Mouse (Mus musculus): Measurements from ENCODE around the gene Pla2g5.

Pla2g5 gene

GRCm38 (mm10) chr4:138805248-138805647, 58.0 kb downstream of the Pla2g5 start:
- in situ Hi-C loops (cut with MboI; ENCODE audit: unreplicated experiment in 2 of 2): loop anchor here in 1 of 2 experiments (25.0 kb wide), 1 partner anchor 1518 kb away; the partner anchor contains the start of gene Wnt4

GRCm38 (mm10) chr4:138802917-138803316, 60.4 kb downstream of the Pla2g5 start:
- in situ Hi-C loops (cut with MboI; ENCODE audit: unreplicated experiment in 2 of 2): loop anchor here in 1 of 2 experiments (25.0 kb wide), 1 partner anchor 1516 kb away; the partner anchor contains the start of gene Wnt4

- in situ Hi-C loops (cut with MboI; ENCODE audit: unreplicated experiment in 2 of 2): loop anchor here in 1 of 2 experiments (25.0 kb wide), 1 partner anchor 1514 kb away; the partner anchor contains the start of gene Wnt4
Observed at GRCm38 (mm10) chr4:138801631-138802030, 61.7 kb downstream of the Pla2g5 start.

- in situ Hi-C loops (cut with MboI; ENCODE audit: unreplicated experiment in 2 of 2): loop anchor here in 1 of 2 experiments (25.0 kb wide), 1 partner anchor 1513 kb away; the partner anchor contains the start of gene Wnt4
Observed at GRCm38 (mm10) chr4:138800134-138800744, 63.0 kb downstream of the Pla2g5 start.

- in situ Hi-C loops (cut with MboI; ENCODE audit: unreplicated experiment in 2 of 2): no loop called here
Observed at GRCm38 (mm10) chr4:138797217-138797570, 66.1 kb downstream of the Pla2g5 start.

GRCm38 (mm10) chr4:138796513-138797216, 66.6 kb downstream of the Pla2g5 start:
- in situ Hi-C loops (cut with MboI; ENCODE audit: unreplicated experiment in 2 of 2): no loop called here

GRCm38 (mm10) chr4:138794344-138794743, 68.9 kb downstream of the Pla2g5 start:
- in situ Hi-C loops (cut with MboI; ENCODE audit: unreplicated experiment in 2 of 2): no loop called here

- in situ Hi-C loops (cut with MboI; ENCODE audit: unreplicated experiment in 2 of 2): no loop called here
Observed at GRCm38 (mm10) chr4:138793276-138793675, 70.0 kb downstream of the Pla2g5 start.

- in situ Hi-C loops (cut with MboI; ENCODE audit: unreplicated experiment in 2 of 2): no loop called here
Observed at GRCm38 (mm10) chr4:138792599-138792998, 70.7 kb downstream of the Pla2g5 start.

GRCm38 (mm10) chr4:138791452-138791851, 71.8 kb downstream of the Pla2g5 start:
- in situ Hi-C loops (cut with MboI; ENCODE audit: unreplicated experiment in 2 of 2): no loop called here

- in situ Hi-C loops (cut with MboI; ENCODE audit: unreplicated experiment in 2 of 2): no loop called here
Observed at GRCm38 (mm10) chr4:138788381-138788780, 74.9 kb downstream of the Pla2g5 start.

- in situ Hi-C loops (cut with MboI; ENCODE audit: unreplicated experiment in 2 of 2): no loop called here
Observed at GRCm38 (mm10) chr4:138786141-138786540, 77.1 kb downstream of the Pla2g5 start.

- in situ Hi-C loops (cut with MboI; ENCODE audit: unreplicated experiment in 2 of 2): no loop called here
Observed at GRCm38 (mm10) chr4:138785721-138786120, 77.6 kb downstream of the Pla2g5 start.

GRCm38 (mm10) chr4:138782098-138782497, 81.2 kb downstream of the Pla2g5 start:
- in situ Hi-C loops (cut with MboI; ENCODE audit: unreplicated experiment in 2 of 2): no loop called here

GRCm38 (mm10) chr4:138780300-138780699, 83.0 kb downstream of the Pla2g5 start:
- in situ Hi-C loops (cut with MboI; ENCODE audit: unreplicated experiment in 2 of 2): no loop called here

- in situ Hi-C loops (cut with MboI; ENCODE audit: unreplicated experiment in 2 of 2): no loop called here
Observed at GRCm38 (mm10) chr4:138777417-138778407, 85.6 kb downstream of the Pla2g5 start.

- in situ Hi-C loops (cut with MboI; ENCODE audit: unreplicated experiment in 2 of 2): no loop called here
Observed at GRCm38 (mm10) chr4:138775435-138775834, 87.8 kb downstream of the Pla2g5 start, which contains the start of gene Pla2g2d. Pla2g2d (plus strand) TSS chr4:138775735.

GRCm38 (mm10) chr4:138772386-138772785, 90.9 kb downstream of the Pla2g5 start:
- in situ Hi-C loops (cut with MboI; ENCODE audit: unreplicated experiment in 2 of 2): no loop called here

- in situ Hi-C loops (cut with MboI; ENCODE audit: unreplicated experiment in 2 of 2): no loop called here
Observed at GRCm38 (mm10) chr4:138771970-138772369, 91.3 kb downstream of the Pla2g5 start.

- in situ Hi-C loops (cut with MboI; ENCODE audit: unreplicated experiment in 2 of 2): no loop called here
Observed at GRCm38 (mm10) chr4:138762266-138762665, 101.0 kb downstream of the Pla2g5 start.

GRCm38 (mm10) chr4:138757416-138757815, 105.9 kb downstream of the Pla2g5 start, which contains the start of gene Pla2g2f:
Pla2g2f (minus strand) TSS chr4:138757626.
- in situ Hi-C loops (cut with MboI; ENCODE audit: unreplicated experiment in 2 of 2): no loop called here

All from v-Abl transformed pro-B cells (cell line).